Mouse (Mus musculus) C2C12 (cell line): ENCODE results near the gene Cdk5r2. TPM values are rescaled to one million over a fixed set of nuclear protein-coding genes. Genes with fewer than 3 reads are reported as not detected.

Experiments used
- H3K27me3 ChIP-seq: one replicate; pipeline ENCODE4 v1.6.1; 2011; ENCODE audit not compliant: control insufficient read depth, insufficient read depth, insufficient read length
- H3K36me3 ChIP-seq: one replicate; pipeline ENCODE4 v1.6.1; 2011; ENCODE audit not compliant: control insufficient read depth, insufficient read depth
- H3K4me3 ChIP-seq: one replicate; pipeline ENCODE4 v1.5.1; 2011; ENCODE audit warnings: mild to moderate bottlenecking, control low read depth; ENCODE audit not compliant: poor library complexity, insufficient read depth, severe bottlenecking
- H3K79me2 ChIP-seq: one replicate; pipeline ENCODE4 v1.6.1; 2011; ENCODE audit not compliant: control insufficient read depth, insufficient read depth
- H3K79me3 ChIP-seq: one replicate; pipeline ENCODE4 v1.6.1; 2011; ENCODE audit warnings: low read depth, control low read depth
- H3ac ChIP-seq: one replicate; pipeline ENCODE3; 2011; ENCODE audit warnings: low read depth; ENCODE audit not compliant: control insufficient read depth, insufficient read length
- CEBPB ChIP-seq: IDR thresholded peaks from one replicate; pipeline ENCODE4 v1.6.1; 2011; ENCODE audit warnings: low read depth, mild to moderate bottlenecking, control low read depth, moderate library complexity
- CTCF ChIP-seq: IDR thresholded peaks from one replicate; pipeline ENCODE4 v1.5.1; 2011; ENCODE audit not compliant: control insufficient read depth, insufficient read depth, insufficient read length
- FOSL1 ChIP-seq: IDR thresholded peaks from one replicate; pipeline ENCODE4 v1.8.0; 2011; ENCODE audit warnings: mild to moderate bottlenecking, low read length; ENCODE audit not compliant: poor library complexity, insufficient read depth, severe bottlenecking
- MAX ChIP-seq: IDR thresholded peaks from one replicate; pipeline ENCODE4 v1.6.1; 2011; ENCODE audit warnings: mild to moderate bottlenecking, control low read depth
- MYOD1 ChIP-seq: IDR thresholded peaks from one replicate; pipeline ENCODE4 v1.6.1; 2011; ENCODE audit warnings: low read depth; ENCODE audit not compliant: control insufficient read depth, insufficient read length
- MYOG ChIP-seq: IDR thresholded peaks from one replicate; pipeline ENCODE4 v1.6.1; 2011; ENCODE audit not compliant: control insufficient read depth, insufficient read length; ENCODE audit errors: extremely low read depth
- USF1 ChIP-seq: IDR thresholded peaks from one replicate; pipeline ENCODE4 v1.6.1; 2011; ENCODE audit warnings: low read depth, mild to moderate bottlenecking, control low read depth, moderate library complexity
- polyA plus RNA-seq: library from polyadenylated mRNA; unstranded; fragments of >200 nt; fragmentation: generic; extraction: Trizol; gene quantifications from one replicate; pipeline ENCODE4 v1.2.1, GENCODE M21; 2012; ENCODE audit warnings: missing spikeins

Gene Cdk5r2
- polyA plus RNA-seq, 1 experiment: 0.04 TPM

GRCm38 (mm10) chr1:74856439-74856720 lies 1.6 kb downstream of the Cdk5r2 start:
- Histone ChIP-seq H3ac (no peak overlapping the region), H3K79me3 (no peaks in the 10 kb centered on the region), H3K4me3 (no peak overlapping the region), H3K27me3 (peaks cover 60% of the 10 kb centered on the region), H3K36me3 (no peaks in the 10 kb centered on the region), H3K79me2 (no peaks in the 10 kb centered on the region)
- TF ChIP-seq USF1 (no peak), FOSL1 (no peak), MYOD1 (no peak), MAX (no peak), CEBPB (no peak), MYOG (no peak), CTCF (no peak)

- no peaks in the 10 kb centered on the region for H3K36me3 ChIP-seq
- peaks cover 57% of the 10 kb centered on the region for H3K27me3 ChIP-seq
- no peaks in the 10 kb centered on the region for H3K79me2 ChIP-seq
- H3K4me3 ChIP-seq: no peak overlapping the region
- TF ChIP-seq CEBPB: no peak
- TF ChIP-seq USF1: no peak
- no peak for TF ChIP-seq MAX
- TF ChIP-seq CTCF: no peak
- TF ChIP-seq MYOG: no peak
- no peak for TF ChIP-seq MYOD1
- no peak for TF ChIP-seq FOSL1
- H3ac ChIP-seq: no peak overlapping the region
- H3K79me3 ChIP-seq: no peaks in the 10 kb centered on the region
Measured at GRCm38 (mm10) chr1:74856791-74857190, 2.1 kb downstream of the Cdk5r2 start.

- Histone ChIP-seq H3K79me3 (no peaks in the 10 kb centered on the region), H3K27me3 (peaks cover 54% of the 10 kb centered on the region), H3K36me3 (no peaks in the 10 kb centered on the region), H3K4me3 (no peak overlapping the region), H3ac (no peak overlapping the region), H3K79me2 (no peaks in the 10 kb centered on the region)
- TF ChIP-seq MAX (no peak), CTCF (no peak), MYOG (no peak), MYOD1 (no peak), CEBPB (no peak), FOSL1 (no peak), USF1 (no peak)
Measured at GRCm38 (mm10) chr1:74857201-74857600, 2.5 kb downstream of the Cdk5r2 start.

GRCm38 (mm10) chr1:74857677-74858076 lies 2.9 kb downstream of the Cdk5r2 start:
- Histone ChIP-seq H3K79me2 (no peaks in the 10 kb centered on the region), H3K27me3 (peaks cover 49% of the 10 kb centered on the region), H3ac (no peak overlapping the region), H3K79me3 (no peaks in the 10 kb centered on the region), H3K4me3 (no peak overlapping the region), H3K36me3 (no peaks in the 10 kb centered on the region)
- TF ChIP-seq CTCF (no peak), MAX (no peak), CEBPB (no peak), USF1 (no peak), MYOD1 (no peak), MYOG (no peak), FOSL1 (no peak)

- TF ChIP-seq FOSL1: no peak
- TF ChIP-seq CTCF: no peak
- no peak for TF ChIP-seq CEBPB
- no peak for TF ChIP-seq MYOD1
- no peak for TF ChIP-seq MYOG
- no peak for TF ChIP-seq USF1
- TF ChIP-seq MAX: no peak
- Histone ChIP-seq H3K27me3 (peaks cover 44% of the 10 kb centered on the region), H3K79me2 (no peaks in the 10 kb centered on the region), H3K36me3 (no peaks in the 10 kb centered on the region), H3K79me3 (no peaks in the 10 kb centered on the region), H3ac (no peak overlapping the region), H3K4me3 (no peak overlapping the region)
Measured at GRCm38 (mm10) chr1:74858171-74858719, 3.5 kb downstream of the Cdk5r2 start.

GRCm38 (mm10) chr1:74858805-74859204 lies 4.1 kb downstream of the Cdk5r2 start:
- Histone ChIP-seq H3K79me2 (no peaks in the 10 kb centered on the region), H3K79me3 (no peaks in the 10 kb centered on the region), H3ac (no peak overlapping the region), H3K4me3 (no peak overlapping the region), H3K27me3 (peaks cover 40% of the 10 kb centered on the region), H3K36me3 (no peaks in the 10 kb centered on the region)
- no peak for TF ChIP-seq MYOD1
- TF ChIP-seq MAX: no peak
- TF ChIP-seq CTCF: no peak
- TF ChIP-seq USF1: no peak
- no peak for TF ChIP-seq MYOG
- TF ChIP-seq CEBPB: no peak
- TF ChIP-seq FOSL1: no peak
